Mouse (Mus musculus) C2C12 (cell line): ENCODE measurements around the gene Thumpd2. TPM values are rescaled to one million over a fixed set of nuclear protein-coding genes. Genes with fewer than 3 reads are reported as not detected.

Experiments
- H3K27me3 ChIP-seq: one replicate; pipeline ENCODE4 v1.6.1; 2011; ENCODE audit not compliant: control insufficient read depth, insufficient read depth, insufficient read length
- H3K36me3 ChIP-seq: one replicate; pipeline ENCODE4 v1.6.1; 2011; ENCODE audit not compliant: control insufficient read depth, insufficient read depth
- H3K4me3 ChIP-seq: one replicate; pipeline ENCODE4 v1.5.1; 2011; ENCODE audit warnings: mild to moderate bottlenecking, control low read depth; ENCODE audit not compliant: poor library complexity, insufficient read depth, severe bottlenecking
- H3K79me2 ChIP-seq: one replicate; pipeline ENCODE4 v1.6.1; 2011; ENCODE audit not compliant: control insufficient read depth, insufficient read depth
- H3K79me3 ChIP-seq: one replicate; pipeline ENCODE4 v1.6.1; 2011; ENCODE audit warnings: low read depth, control low read depth
- H3ac ChIP-seq: one replicate; pipeline ENCODE3; 2011; ENCODE audit warnings: low read depth; ENCODE audit not compliant: control insufficient read depth, insufficient read length
- CEBPB ChIP-seq: IDR thresholded peaks from one replicate; pipeline ENCODE4 v1.6.1; 2011; ENCODE audit warnings: low read depth, mild to moderate bottlenecking, control low read depth, moderate library complexity
- CTCF ChIP-seq: IDR thresholded peaks from one replicate; pipeline ENCODE4 v1.5.1; 2011; ENCODE audit not compliant: control insufficient read depth, insufficient read depth, insufficient read length
- FOSL1 ChIP-seq: IDR thresholded peaks from one replicate; pipeline ENCODE4 v1.8.0; 2011; ENCODE audit warnings: mild to moderate bottlenecking, low read length; ENCODE audit not compliant: poor library complexity, insufficient read depth, severe bottlenecking
- MAX ChIP-seq: IDR thresholded peaks from one replicate; pipeline ENCODE4 v1.6.1; 2011; ENCODE audit warnings: mild to moderate bottlenecking, control low read depth
- MYOD1 ChIP-seq: IDR thresholded peaks from one replicate; pipeline ENCODE4 v1.6.1; 2011; ENCODE audit warnings: low read depth; ENCODE audit not compliant: control insufficient read depth, insufficient read length
- MYOG ChIP-seq: IDR thresholded peaks from one replicate; pipeline ENCODE4 v1.6.1; 2011; ENCODE audit not compliant: control insufficient read depth, insufficient read length; ENCODE audit errors: extremely low read depth
- USF1 ChIP-seq: IDR thresholded peaks from one replicate; pipeline ENCODE4 v1.6.1; 2011; ENCODE audit warnings: low read depth, mild to moderate bottlenecking, control low read depth, moderate library complexity
- polyA plus RNA-seq: library from polyadenylated mRNA; unstranded; fragments of >200 nt; fragmentation: generic; extraction: Trizol; gene quantifications from one replicate; pipeline ENCODE4 v1.2.1, GENCODE M21; 2012; ENCODE audit warnings: missing spikeins

Gene Thumpd2
- polyA plus RNA-seq, 1 experiment = 3.1 TPM

DNA sequence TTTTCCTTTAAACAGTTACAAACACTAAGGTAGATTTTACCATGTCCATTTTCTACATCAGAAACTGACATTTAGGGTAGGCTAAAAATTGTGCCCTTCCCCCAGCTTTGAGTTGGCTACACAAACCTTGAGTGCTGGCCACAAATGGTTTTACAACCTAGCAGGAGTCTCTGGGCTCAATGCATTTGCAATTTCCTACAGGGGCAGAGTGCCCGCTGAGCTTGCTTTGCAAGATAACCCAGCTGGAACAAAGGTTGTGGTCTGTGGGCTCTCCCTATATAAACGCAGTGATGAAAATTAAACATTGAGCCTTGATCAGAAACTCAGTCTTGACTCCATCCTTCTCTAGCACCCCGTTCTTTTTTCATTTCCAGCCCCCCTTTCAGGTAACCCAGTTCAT lies 8.8 kb downstream of the Thumpd2 start:
- H3K36me3 ChIP-seq = peaks cover 9% of the 10 kb centered on the region
- H3K79me2 ChIP-seq = no peaks in the 10 kb centered on the region
- no peak overlapping the region for H3K4me3 ChIP-seq
- H3K79me3 ChIP-seq = no peaks in the 10 kb centered on the region
- TF ChIP-seq MYOD1 (no peak), CTCF (no peak), CEBPB (no peak), FOSL1 (no peak), USF1 (no peak)
- no peak overlapping the region for H3ac ChIP-seq
- no peaks in the 10 kb centered on the region for H3K27me3 ChIP-seq

DNA sequence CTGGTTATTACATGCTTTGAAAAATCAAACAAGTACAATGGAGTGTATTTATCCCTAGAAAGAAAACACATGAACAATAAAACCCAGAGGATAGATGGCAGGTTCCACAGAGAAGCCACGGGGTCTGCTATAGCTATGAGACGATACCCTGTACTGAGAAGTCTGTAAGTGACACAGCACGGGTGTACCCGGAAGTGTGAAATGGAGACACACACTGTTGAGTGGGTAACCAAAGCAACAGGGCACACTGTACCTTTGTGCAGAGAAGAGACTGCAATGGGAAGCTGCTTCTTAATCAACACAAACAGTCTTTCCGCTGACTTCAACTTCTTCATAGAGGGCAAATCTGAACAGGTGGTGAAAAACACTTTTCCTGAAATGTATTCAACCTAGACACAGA lies 9.4 kb downstream of the Thumpd2 start:
- Histone ChIP-seq H3K27me3 (no peaks in the 10 kb centered on the region), H3K79me3 (no peaks in the 10 kb centered on the region), H3K4me3 (no peak overlapping the region), H3K36me3 (peaks cover 9% of the 10 kb centered on the region), H3K79me2 (no peaks in the 10 kb centered on the region), H3ac (no peak overlapping the region)
- TF ChIP-seq CTCF (no peak), MAX (no peak), CEBPB (no peak), FOSL1 (no peak), USF1 (no peak), MYOG (no peak), MYOD1 (no peak)

GRCm38 (mm10) chr17:81053274-81053673 lies 11.6 kb downstream of the Thumpd2 start:
- H3ac ChIP-seq = no peak overlapping the region
- TF ChIP-seq CTCF = no peak
- no peak for TF ChIP-seq FOSL1
- TF ChIP-seq MYOD1 = no peak
- no peak for TF ChIP-seq USF1
- TF ChIP-seq MYOG = no peak
- no peak for TF ChIP-seq MAX
- no peak for TF ChIP-seq CEBPB
- no peaks in the 10 kb centered on the region for H3K79me3 ChIP-seq
- no peak overlapping the region for H3K4me3 ChIP-seq
- H3K79me2 ChIP-seq = no peaks in the 10 kb centered on the region
- H3K27me3 ChIP-seq = no peaks in the 10 kb centered on the region
- H3K36me3 ChIP-seq = peaks cover 9% of the 10 kb centered on the region

- Histone ChIP-seq H3K79me3 (no peaks in the 10 kb centered on the region), H3ac (no peak overlapping the region), H3K4me3 (no peak overlapping the region), H3K79me2 (no peaks in the 10 kb centered on the region), H3K27me3 (no peaks in the 10 kb centered on the region), H3K36me3 (peaks cover 9% of the 10 kb centered on the region)
- no peak for TF ChIP-seq MYOG
- TF ChIP-seq CTCF = no peak
- TF ChIP-seq CEBPB = no peak
- TF ChIP-seq USF1 = no peak
- no peak for TF ChIP-seq FOSL1
- TF ChIP-seq MYOD1 = no peak
These were observed 16.8 kb downstream of the Thumpd2 start for GRCm38 (mm10) chr17:81047930-81048564.

DNA sequence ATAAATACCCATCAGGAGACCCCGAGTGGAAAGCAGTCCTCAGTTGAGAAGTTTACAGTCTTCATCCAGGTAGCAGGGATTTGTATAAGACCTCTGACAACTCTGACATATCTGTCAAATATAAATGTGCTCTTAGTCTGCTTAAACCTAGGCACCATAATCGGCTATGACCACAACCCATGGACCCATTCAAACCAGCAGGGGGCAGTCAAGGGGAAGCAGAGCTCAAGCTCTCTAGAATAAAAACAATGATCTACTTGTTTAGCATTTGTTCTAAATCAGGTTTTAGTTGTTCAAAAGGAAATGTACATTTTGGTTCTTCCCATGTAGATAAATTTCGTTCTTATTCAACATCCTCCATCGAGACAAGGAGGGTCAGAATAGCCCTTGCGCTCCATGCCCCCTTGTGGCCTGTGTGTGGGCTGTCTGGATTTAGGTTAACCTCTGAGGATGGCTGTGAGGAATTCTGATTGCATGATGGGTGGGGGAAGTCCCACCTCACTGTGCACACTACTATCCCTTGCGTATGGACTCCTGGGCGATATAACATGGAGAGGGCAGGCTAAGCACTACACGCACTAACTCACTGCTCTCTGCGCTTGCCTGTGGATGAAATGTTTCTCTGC lies 19.2 kb downstream of the Thumpd2 start:
- no peaks in the 10 kb centered on the region for H3K79me3 ChIP-seq
- H3K36me3 ChIP-seq = no peaks in the 10 kb centered on the region
- H3ac ChIP-seq = no peak overlapping the region
- H3K79me2 ChIP-seq = no peaks in the 10 kb centered on the region
- no peak for TF ChIP-seq CEBPB
- H3K27me3 ChIP-seq = no peaks in the 10 kb centered on the region
- H3K4me3 ChIP-seq = no peak overlapping the region

GRCm38 (mm10) chr17:81045115-81045514 lies 19.8 kb downstream of the Thumpd2 start:
- no peak overlapping the region for H3K4me3 ChIP-seq
- no peak overlapping the region for H3ac ChIP-seq
- H3K27me3 ChIP-seq = no peaks in the 10 kb centered on the region
- H3K36me3 ChIP-seq = no peaks in the 10 kb centered on the region
- no peaks in the 10 kb centered on the region for H3K79me2 ChIP-seq
- no peak for TF ChIP-seq MAX
- TF ChIP-seq CTCF = no peak
- no peak for TF ChIP-seq MYOG
- no peaks in the 10 kb centered on the region for H3K79me3 ChIP-seq
